Mouse (Mus musculus): Measurements from ENCODE around the gene Bcr. TPM values are rescaled to one million over a fixed set of nuclear protein-coding genes. Genes with fewer than 3 reads are reported as not detected.
A peak's percentile ranks its signal among the peaks of the same experiment; 100 is the strongest.

Bcr gene
- polyA plus RNA-seq, 1 experiment from 2014 or later: 31.1 TPM

DNA sequence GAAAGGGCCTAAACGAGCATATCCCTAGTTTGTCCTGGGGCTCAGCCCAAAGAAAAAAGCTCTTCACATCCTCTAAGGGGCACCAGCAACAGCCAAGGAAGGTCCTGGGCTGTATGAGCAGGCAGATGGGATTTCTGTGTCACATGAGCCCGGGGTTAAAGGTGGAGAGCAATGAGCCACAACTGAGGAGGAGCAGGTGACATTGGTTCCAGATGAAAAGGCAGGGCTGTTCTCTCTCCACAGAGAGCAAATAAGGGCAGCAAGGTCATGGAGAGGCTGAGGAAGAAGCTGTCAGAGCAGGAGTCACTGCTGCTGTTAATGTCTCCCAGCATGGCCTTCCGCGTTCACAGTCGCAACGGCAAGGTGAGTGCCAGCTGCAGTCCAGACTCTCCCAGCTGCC is 96.4 kb downstream of the Bcr start:
- H3K4me1 ChIP-seq (ENCODE audit: control insufficient read depth, insufficient read depth, low read length): no peaks in the 10 kb centered on the region
- ATAC-seq (replicated peaks; ENCODE audit: insufficient number of reproducible peaks, low FRiP score, low TSS enrichment): no peak
- H3K9ac ChIP-seq (ENCODE audit: low read depth, low read length): no peak overlapping the region
- no peak overlapping the region for H3K4me2 ChIP-seq
- H3K9me3 ChIP-seq (replicated peaks; ENCODE audit: control insufficient read depth, low read length): no peaks in the 10 kb centered on the region
- no peak overlapping the region for H3K27ac ChIP-seq (ENCODE audit: low read depth, low read length)
- H3K27me3 ChIP-seq (ENCODE audit: control insufficient read depth, insufficient read depth, low read length): no peaks in the 10 kb centered on the region
- WGBS (ENCODE audit: insufficient replicate concordance): 76% methylated on average over 6 of the region's 6 CpGs
- peaks cover 15% of the 10 kb centered on the region for H3K36me3 ChIP-seq (ENCODE audit: control insufficient read depth, insufficient read depth, low read length)
- no peak overlapping the region for H3K4me3 ChIP-seq (ENCODE audit: low read depth, low read length)

DNA sequence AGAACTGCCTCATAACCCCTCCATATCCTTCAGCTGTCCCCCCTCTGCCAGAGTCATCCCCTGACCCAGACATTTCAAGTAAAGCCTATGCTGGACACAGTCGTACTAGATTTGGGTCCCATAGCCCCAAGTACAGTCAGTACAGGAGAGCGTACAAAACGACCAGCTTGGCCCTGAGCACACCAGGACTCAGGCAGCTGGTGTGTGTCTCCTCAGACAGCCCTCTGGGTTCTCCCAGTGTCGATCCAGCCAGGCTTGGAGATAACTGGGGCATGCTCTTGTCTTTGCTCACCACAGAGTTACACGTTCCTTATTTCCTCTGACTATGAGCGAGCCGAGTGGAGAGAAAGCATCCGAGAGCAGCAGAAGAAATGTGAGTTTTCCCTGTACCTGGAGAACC is 97.3 kb downstream of the Bcr start:
- H3K9ac ChIP-seq (ENCODE audit: low read depth, low read length): no peak overlapping the region
- H3K27me3 ChIP-seq (ENCODE audit: control insufficient read depth, insufficient read depth, low read length): no peaks in the 10 kb centered on the region
- ATAC-seq (replicated peaks; ENCODE audit: insufficient number of reproducible peaks, low FRiP score, low TSS enrichment): no peak
- peaks cover 20% of the 10 kb centered on the region for H3K36me3 ChIP-seq (ENCODE audit: control insufficient read depth, insufficient read depth, low read length)
- 76% methylated on average over 8 of the region's 8 CpGs for WGBS (ENCODE audit: insufficient replicate concordance)
- no peak overlapping the region for H3K4me3 ChIP-seq (ENCODE audit: low read depth, low read length)
- no peak overlapping the region for H3K27ac ChIP-seq (ENCODE audit: low read depth, low read length)
- no peak overlapping the region for H3K4me2 ChIP-seq
- H3K4me1 ChIP-seq (ENCODE audit: control insufficient read depth, insufficient read depth, low read length): no peaks in the 10 kb centered on the region
- no peaks in the 10 kb centered on the region for H3K9me3 ChIP-seq (replicated peaks; ENCODE audit: control insufficient read depth, low read length)

DNA sequence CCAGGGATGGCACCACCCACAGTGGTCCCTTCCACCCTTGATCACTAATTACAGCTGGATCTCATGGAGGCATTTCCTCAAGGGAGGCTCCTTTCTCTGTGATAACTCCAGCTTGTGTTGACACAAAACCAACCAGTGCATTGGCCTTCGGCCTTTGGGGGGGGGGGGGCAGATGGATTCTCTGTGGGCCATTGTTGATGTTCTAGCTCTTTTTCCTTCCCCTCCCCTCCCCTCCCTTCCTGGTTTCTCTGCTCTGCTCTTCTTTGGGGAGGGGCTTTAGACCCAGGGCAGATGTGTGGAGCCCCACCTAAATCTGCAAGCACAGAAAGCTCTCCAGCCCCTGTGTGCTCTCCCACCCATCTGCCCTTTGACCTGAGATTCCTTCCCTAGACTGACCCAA is 98.0 kb downstream of the Bcr start:
- WGBS (ENCODE audit: insufficient replicate concordance): 69% methylated on average over 1 of the region's 1 CpGs
- H3K9ac ChIP-seq (ENCODE audit: low read depth, low read length): no peak overlapping the region
- H3K27me3 ChIP-seq (ENCODE audit: control insufficient read depth, insufficient read depth, low read length): no peaks in the 10 kb centered on the region
- H3K4me3 ChIP-seq (ENCODE audit: low read depth, low read length): no peak overlapping the region
- ATAC-seq (replicated peaks; ENCODE audit: insufficient number of reproducible peaks, low FRiP score, low TSS enrichment): no peak
- no peak overlapping the region for H3K27ac ChIP-seq (ENCODE audit: low read depth, low read length)
- no peak overlapping the region for H3K4me2 ChIP-seq
- peaks cover 26% of the 10 kb centered on the region for H3K36me3 ChIP-seq (ENCODE audit: control insufficient read depth, insufficient read depth, low read length)
- H3K4me1 ChIP-seq (ENCODE audit: control insufficient read depth, insufficient read depth, low read length): no peaks in the 10 kb centered on the region
- H3K9me3 ChIP-seq (replicated peaks; ENCODE audit: control insufficient read depth, low read length): no peaks in the 10 kb centered on the region

DNA sequence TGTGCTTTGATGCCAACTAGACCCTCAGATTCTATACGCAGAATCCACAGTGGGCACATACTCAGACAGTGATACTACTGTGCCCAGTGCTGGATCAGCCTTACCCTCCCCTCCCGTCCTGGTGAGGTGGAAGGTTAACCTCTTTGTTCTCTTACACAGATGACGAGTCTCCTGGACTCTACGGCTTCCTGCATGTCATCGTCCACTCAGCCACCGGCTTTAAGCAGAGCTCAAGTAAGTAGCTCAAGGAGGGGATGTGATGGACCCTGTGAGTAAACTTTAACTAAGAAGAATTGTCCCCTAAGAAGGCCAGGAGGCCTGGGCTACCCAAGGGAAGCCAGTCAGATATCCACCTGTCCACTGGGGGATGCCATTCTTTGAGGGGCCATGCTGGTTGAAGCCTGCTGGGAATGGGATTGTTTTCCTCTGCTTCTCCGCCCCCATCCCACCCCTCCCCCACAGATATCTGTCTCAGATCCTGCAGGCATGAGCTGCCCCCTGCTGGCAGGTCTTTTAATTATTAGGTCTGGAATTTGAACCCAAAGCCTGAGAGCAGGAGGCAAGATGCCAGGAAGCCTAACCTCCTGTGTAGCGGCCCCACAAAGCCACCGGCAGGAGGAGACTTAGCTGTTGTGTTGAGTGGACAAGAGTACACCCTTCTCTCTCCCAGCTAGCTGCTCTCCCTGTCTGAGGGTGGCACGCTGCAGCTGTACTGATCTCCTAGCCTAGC is 99.9 kb downstream of the Bcr start:
- H3K4me2 ChIP-seq: no peak overlapping the region
- no peaks in the 10 kb centered on the region for H3K9me3 ChIP-seq (replicated peaks; ENCODE audit: control insufficient read depth, low read length)
- H3K9ac ChIP-seq (ENCODE audit: low read depth, low read length): no peak overlapping the region
- no peak overlapping the region for H3K4me3 ChIP-seq (ENCODE audit: low read depth, low read length)
- H3K36me3 ChIP-seq (ENCODE audit: control insufficient read depth, insufficient read depth, low read length): peaks cover 22% of the 10 kb centered on the region
- H3K27ac ChIP-seq (ENCODE audit: low read depth, low read length): no peak overlapping the region
- H3K27me3 ChIP-seq (ENCODE audit: control insufficient read depth, insufficient read depth, low read length): no peaks in the 10 kb centered on the region
- no peak for ATAC-seq (replicated peaks; ENCODE audit: insufficient number of reproducible peaks, low FRiP score, low TSS enrichment)
- no peaks in the 10 kb centered on the region for H3K4me1 ChIP-seq (ENCODE audit: control insufficient read depth, insufficient read depth, low read length)
- 77% methylated on average over 10 of the region's 10 CpGs for WGBS (ENCODE audit: insufficient replicate concordance)

DNA sequence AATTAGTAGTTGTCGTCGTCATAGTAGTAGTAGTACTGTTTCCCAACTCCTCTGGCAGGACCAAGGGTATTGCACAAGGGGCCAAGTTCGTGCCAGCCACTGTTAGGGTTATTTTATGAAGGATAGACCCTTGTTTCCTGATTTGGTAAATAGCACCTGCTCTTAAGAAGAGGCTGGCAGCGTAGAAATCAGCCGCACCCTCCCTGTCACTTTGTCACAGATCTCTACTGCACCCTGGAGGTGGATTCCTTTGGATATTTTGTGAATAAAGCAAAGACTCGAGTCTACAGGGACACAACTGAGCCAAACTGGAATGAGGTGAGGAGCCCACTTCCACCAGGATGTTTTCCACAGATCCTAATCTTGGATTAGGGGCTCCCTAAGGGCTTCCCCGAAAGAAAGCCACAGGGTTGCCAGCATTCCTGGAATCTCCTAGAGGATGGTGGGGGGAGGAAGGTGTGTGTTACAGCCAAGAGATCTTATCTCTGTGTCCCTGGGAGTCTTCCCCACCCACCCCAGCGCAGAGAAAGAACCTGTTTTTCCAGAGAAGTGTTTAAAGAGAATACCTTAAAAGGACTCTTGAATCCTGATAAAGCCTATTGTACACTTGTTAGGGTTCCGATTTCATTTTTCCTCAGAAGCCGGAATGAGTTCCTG is 105.6 kb downstream of the Bcr start:
- no peak overlapping the region for H3K27ac ChIP-seq (ENCODE audit: low read depth, low read length)
- peaks cover 22% of the 10 kb centered on the region for H3K36me3 ChIP-seq (ENCODE audit: control insufficient read depth, insufficient read depth, low read length)
- no peaks in the 10 kb centered on the region for H3K9me3 ChIP-seq (replicated peaks; ENCODE audit: control insufficient read depth, low read length)
- H3K4me1 ChIP-seq (ENCODE audit: control insufficient read depth, insufficient read depth, low read length): peaks cover 8% of the 10 kb centered on the region
- WGBS (ENCODE audit: insufficient replicate concordance): 57% methylated on average over 10 of the region's 10 CpGs
- no peak overlapping the region for H3K4me3 ChIP-seq (ENCODE audit: low read depth, low read length)
- no peak for ATAC-seq (replicated peaks; ENCODE audit: insufficient number of reproducible peaks, low FRiP score, low TSS enrichment)
- H3K27me3 ChIP-seq (ENCODE audit: control insufficient read depth, insufficient read depth, low read length): no peaks in the 10 kb centered on the region
- H3K4me2 ChIP-seq: no peak overlapping the region
- H3K9ac ChIP-seq (ENCODE audit: low read depth, low read length): no peak overlapping the region

DNA sequence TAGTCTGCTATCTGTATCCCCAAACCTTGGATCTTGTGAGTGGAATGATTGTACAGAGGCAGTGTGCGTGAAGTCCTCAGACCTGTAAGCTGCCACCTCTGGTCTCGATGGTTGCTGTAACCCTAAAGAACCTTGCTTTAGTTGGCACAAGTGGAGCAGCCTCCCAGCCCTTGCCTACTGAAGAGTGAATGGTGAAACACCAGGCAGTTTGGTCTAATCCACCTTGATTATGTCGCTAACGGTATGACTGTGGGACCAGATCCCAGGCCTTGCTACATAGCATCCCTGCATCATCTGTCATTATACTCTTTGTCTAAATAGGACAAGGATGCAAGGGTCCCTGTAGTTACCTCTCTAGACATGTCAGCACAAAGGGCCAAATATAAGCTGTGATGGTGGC is 106.2 kb downstream of the Bcr start:
- H3K36me3 ChIP-seq (ENCODE audit: control insufficient read depth, insufficient read depth, low read length): peaks cover 23% of the 10 kb centered on the region

DNA sequence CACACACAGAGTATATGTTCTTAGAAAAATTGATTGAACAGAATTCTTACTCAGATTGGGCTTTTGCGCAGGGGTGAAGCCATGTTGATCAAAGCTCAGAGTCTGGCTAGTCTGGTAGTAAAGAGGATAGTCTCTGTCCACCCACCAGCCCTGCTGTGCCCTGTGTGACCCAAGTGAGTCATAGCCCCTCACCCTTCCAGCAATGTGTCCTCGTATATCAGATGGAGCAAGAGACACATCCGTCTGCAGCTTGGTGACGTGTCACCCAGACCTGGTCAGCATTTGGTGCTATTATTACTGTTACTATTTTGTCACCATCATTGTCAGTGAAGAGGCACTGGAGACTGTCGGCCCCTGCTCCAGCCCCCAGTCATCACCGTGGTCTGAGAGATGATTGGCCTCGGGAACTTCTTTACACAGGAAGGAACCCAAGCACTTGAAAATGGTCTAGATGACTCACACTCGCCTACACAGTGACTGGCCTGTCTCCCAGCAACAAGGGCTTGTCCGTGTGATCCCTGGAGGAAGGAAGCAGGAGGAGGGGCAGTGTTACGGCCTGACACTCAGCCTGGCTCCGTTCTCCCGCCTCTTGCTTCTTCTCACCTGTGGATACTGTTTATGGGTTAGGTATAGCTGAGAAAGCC is 109.9 kb downstream of the Bcr start:
- Histone ChIP-seq H3K36me3 (ENCODE audit: control insufficient read depth, insufficient read depth, low read length) (peaks cover 9% of the 10 kb centered on the region), H3K4me2 (peak overlapping the region; percentile 6; the same call in 1 of the 2 replicates), H3K4me1 (ENCODE audit: control insufficient read depth, insufficient read depth, low read length) (peaks cover 29% of the 10 kb centered on the region), H3K9ac (ENCODE audit: low read depth, low read length) (no peak overlapping the region), H3K9me3 (replicated peaks; ENCODE audit: control insufficient read depth, low read length) (no peaks in the 10 kb centered on the region), H3K27ac (ENCODE audit: low read depth, low read length) (peak overlapping the region; percentile 46), H3K27me3 (ENCODE audit: control insufficient read depth, insufficient read depth, low read length) (no peaks in the 10 kb centered on the region), H3K4me3 (ENCODE audit: low read depth, low read length) (no peak overlapping the region)
- 29% methylated on average over 12 of the region's 12 CpGs for WGBS (ENCODE audit: insufficient replicate concordance)
- ATAC-seq (replicated peaks; ENCODE audit: insufficient number of reproducible peaks, low FRiP score, low TSS enrichment): peak; percentile 77

More for the DNA sequence above, 106.2 kb downstream of the Bcr start:
- Histone ChIP-seq H3K9me3 (replicated peaks; ENCODE audit: control insufficient read depth, low read length) (no peaks in the 10 kb centered on the region), H3K27ac (ENCODE audit: low read depth, low read length) (no peak overlapping the region), H3K9ac (ENCODE audit: low read depth, low read length) (no peak overlapping the region), H3K4me1 (ENCODE audit: control insufficient read depth, insufficient read depth, low read length) (peaks cover 9% of the 10 kb centered on the region), H3K4me3 (ENCODE audit: low read depth, low read length) (no peak overlapping the region), H3K27me3 (ENCODE audit: control insufficient read depth, insufficient read depth, low read length) (no peaks in the 10 kb centered on the region), H3K4me2 (no peak overlapping the region)
- ATAC-seq (replicated peaks; ENCODE audit: insufficient number of reproducible peaks, low FRiP score, low TSS enrichment): no peak
- WGBS (ENCODE audit: insufficient replicate concordance): 84% methylated on average over 4 of the region's 4 CpGs

DNA sequence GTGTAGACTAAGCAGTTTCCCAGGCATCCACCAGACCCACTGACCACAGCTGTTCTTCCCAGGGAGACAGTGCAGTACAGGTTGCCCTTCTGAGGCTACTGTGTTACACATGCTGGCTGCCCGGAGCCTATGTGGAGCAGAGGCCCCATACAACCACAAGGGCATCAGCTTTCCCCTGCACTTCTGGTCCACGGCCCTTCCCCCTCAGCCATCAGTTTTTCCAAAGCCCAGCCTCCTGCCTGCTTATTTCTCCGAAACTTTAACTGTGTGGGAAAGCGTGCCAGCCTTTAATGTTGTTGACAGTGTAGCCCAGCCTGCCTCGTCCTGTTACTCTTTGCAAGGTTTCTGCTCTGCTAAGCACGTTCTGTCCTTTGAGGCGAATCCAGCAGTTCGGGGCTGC is 112.7 kb downstream of the Bcr start:
- Histone ChIP-seq H3K9ac (ENCODE audit: low read depth, low read length) (peak overlapping the region; percentile 48; the same call in 1 of the 2 replicates), H3K4me2 (peak overlapping the region; percentile 25; the same call in 1 of the 2 replicates), H3K4me1 (ENCODE audit: control insufficient read depth, insufficient read depth, low read length) (peaks cover 33% of the 10 kb centered on the region), H3K4me3 (ENCODE audit: low read depth, low read length) (no peak overlapping the region), H3K27ac (ENCODE audit: low read depth, low read length) (peak overlapping the region; percentile 93), H3K27me3 (ENCODE audit: control insufficient read depth, insufficient read depth, low read length) (no peaks in the 10 kb centered on the region), H3K36me3 (ENCODE audit: control insufficient read depth, insufficient read depth, low read length) (peaks cover 19% of the 10 kb centered on the region), H3K9me3 (replicated peaks; ENCODE audit: control insufficient read depth, low read length) (no peaks in the 10 kb centered on the region)
- no peak for ATAC-seq (replicated peaks; ENCODE audit: insufficient number of reproducible peaks, low FRiP score, low TSS enrichment)
- 53% methylated on average over 8 of the region's 8 CpGs for WGBS (ENCODE audit: insufficient replicate concordance)
